Mouse (Mus musculus) thymus, adult 2 months (tissue): ENCODE results near the gene Trappc13.

Experiments
- CTCF ChIP-seq: fragments of 200-500 bp; IDR thresholded peaks from 2 replicates; pipeline ENCODE4 v1.5.1; 2012; ENCODE audit warnings: mild to moderate bottlenecking, control low read depth, low read length, moderate library complexity, borderline replicate concordance; ENCODE audit not compliant: control insufficient read depth, poor library complexity, insufficient read depth; ENCODE audit errors: extremely low read depth
- POLR2A ChIP-seq: fragments of 200-500 bp; IDR thresholded peaks from 2 replicates; pipeline ENCODE4 v1.6.1; 2012; ENCODE audit warnings: mild to moderate bottlenecking, low read length, control low read depth, moderate library complexity; ENCODE audit not compliant: control insufficient read depth, poor library complexity, insufficient read depth; ENCODE audit errors: extremely low read depth

DNA sequence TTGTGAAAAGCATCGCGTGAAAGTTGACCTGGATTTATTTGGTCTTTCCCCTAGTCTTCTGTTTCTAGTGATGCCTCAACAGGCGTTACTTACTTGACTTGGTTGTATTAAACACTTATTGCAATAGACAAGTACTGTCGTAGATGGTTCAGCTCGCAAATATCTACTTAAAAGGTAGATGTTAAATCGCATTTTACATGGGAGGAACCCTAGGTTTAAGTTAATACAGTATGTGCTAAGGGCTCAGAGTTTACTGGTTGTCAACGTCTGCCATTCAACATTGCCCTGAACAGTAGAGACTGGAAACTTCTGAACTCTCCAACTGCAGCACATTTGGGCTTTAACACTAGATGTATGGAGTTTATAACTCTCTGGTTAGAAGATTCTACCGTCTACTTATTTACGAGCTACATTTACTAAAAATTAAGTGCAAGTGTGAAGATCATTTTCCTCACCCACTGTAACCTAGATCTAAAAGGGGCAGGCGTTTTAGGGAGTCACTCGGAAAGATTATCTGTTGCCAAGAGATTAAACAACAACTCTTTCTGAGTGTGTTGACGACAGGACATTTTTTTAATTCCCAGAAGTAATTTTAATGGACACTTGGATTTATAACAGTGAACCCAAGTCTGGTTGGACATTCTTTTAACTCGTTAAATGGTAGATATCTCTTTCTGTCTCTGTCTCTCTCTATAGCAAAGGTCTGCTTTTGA lies 1.1 kb upstream of the Trappc13 start:
- TF ChIP-seq CTCF (no peak; the same call in 1 of the 2 replicates), POLR2A (no peak)
